Mouse (Mus musculus) lung, postnatal 0 days (tissue): ENCODE results near the gene Scml4.

ENCODE experiments used
- CTCF ChIP-seq: IDR thresholded peaks from 2 replicates; pipeline ENCODE4 v1.5.1; 2016; ENCODE audit warnings: antibody characterized with exemption, mild to moderate bottlenecking
- EP300 ChIP-seq: IDR thresholded peaks from 2 replicates; pipeline ENCODE4 v1.6.1; 2016; ENCODE audit warnings: antibody characterized with exemption, mild to moderate bottlenecking, control low read depth

- TF ChIP-seq EP300 (no peak), CTCF (no peak)
Observed at GRCm38 (mm10) chr10:42999324-42999723, 139.2 kb downstream of the Scml4 start.
